ENCODE assay signal across 27 mouse cellular contexts in genomic region chr5:121093281-121093680, GRCm38 (mm10).
"Had no signal": no experiment of that assay in that cellular context is flagged by ENCODE, and none has a peak within 500 bp of the region (broad histone marks: within the 10 kb centered on the region; RNA-seq: fewer than 3 reads in every experiment).

No protein-coding gene starts in this region.

- H3K9me3 ChIP-seq: heart, embryonic 10.5 days; hindbrain, embryonic 15.5 days; intestine, embryonic 15.5 days; kidney, embryonic 15.5 days; limb, embryonic 15.5 days; liver, embryonic 12.5 days had no signal

- H3K4me2 ChIP-seq: heart, embryonic 12.5 days; hindbrain, embryonic 13.5 days; hindbrain, embryonic 15.5 days; intestine, embryonic 15.5 days; kidney, embryonic 15.5 days; limb, embryonic 13.5 days; limb, embryonic 15.5 days; liver, embryonic 12.5 days had no signal

- DNase-seq: gastrocnemius, adult 2 months; gastrocnemius, postnatal 10 days; gastrocnemius, postnatal 25 days; heart, adult 18-20 months; heart, postnatal 10 days; heart, postnatal 4 days; kidney, adult 2 months; kidney, adult 9 months; kidney, postnatal 14 days; kidney, postnatal 36 days; layer of hippocampus, adult 9-11 months; layer of hippocampus, postnatal 36 days; left cerebral cortex, postnatal 4 days had no signal

- H3K36me3 ChIP-seq: heart, embryonic 10.5 days; heart, embryonic 12.5 days; hindbrain, embryonic 10.5 days; hindbrain, embryonic 13.5 days; hindbrain, embryonic 15.5 days; intestine, embryonic 15.5 days; kidney, embryonic 15.5 days; limb, embryonic 13.5 days; limb, embryonic 15.5 days; liver, embryonic 12.5 days had no signal

- H3K27ac ChIP-seq: gastrocnemius, adult 2 months; heart, embryonic 10.5 days; hindbrain, embryonic 10.5 days; hindbrain, embryonic 13.5 days; hindbrain, embryonic 15.5 days; intestine, embryonic 15.5 days; kidney, embryonic 15.5 days; kidney, postnatal 0 days; limb, embryonic 13.5 days; limb, embryonic 15.5 days; liver, embryonic 12.5 days; liver, embryonic 14.5 days had no signal

- H3K4me3 ChIP-seq: gastrocnemius, adult 2 months; heart, embryonic 10.5 days; heart, embryonic 12.5 days; hindbrain, embryonic 10.5 days; hindbrain, embryonic 13.5 days; hindbrain, embryonic 15.5 days; intestine, embryonic 15.5 days; kidney, embryonic 15.5 days; limb, embryonic 13.5 days; limb, embryonic 15.5 days; liver, embryonic 12.5 days had no signal

- ATAC-seq: inflammation-experienced regulatory T-cells, adult 6 months; intestine, embryonic 15.5 days; intestine, postnatal 0 days; liver, embryonic 12.5 days had no signal

- H3K4me1 ChIP-seq: heart, embryonic 10.5 days; heart, embryonic 12.5 days; intestine, embryonic 15.5 days; kidney, embryonic 15.5 days; limb, embryonic 13.5 days; limb, embryonic 15.5 days; liver, embryonic 12.5 days had no signal

- H3K27me3 ChIP-seq: heart, embryonic 12.5 days; hindbrain, embryonic 13.5 days; hindbrain, embryonic 15.5 days; intestine, embryonic 15.5 days; kidney, embryonic 15.5 days; limb, embryonic 13.5 days; limb, embryonic 15.5 days; liver, embryonic 12.5 days had no signal

- H3K9ac ChIP-seq: heart, embryonic 12.5 days; hindbrain, embryonic 13.5 days; hindbrain, embryonic 15.5 days; intestine, embryonic 15.5 days; kidney, embryonic 15.5 days; limb, embryonic 13.5 days; limb, embryonic 15.5 days; liver, embryonic 12.5 days; liver, embryonic 14.5 days had no signal
